Mouse (Mus musculus): Measurements from ENCODE around the gene Adrm1. TPM values are rescaled to one million over a fixed set of nuclear protein-coding genes. Genes with fewer than 3 reads are reported as not detected.

Adrm1 gene
- polyA plus RNA-seq, 1 experiment from 2014 or later: 134 TPM

DNA sequence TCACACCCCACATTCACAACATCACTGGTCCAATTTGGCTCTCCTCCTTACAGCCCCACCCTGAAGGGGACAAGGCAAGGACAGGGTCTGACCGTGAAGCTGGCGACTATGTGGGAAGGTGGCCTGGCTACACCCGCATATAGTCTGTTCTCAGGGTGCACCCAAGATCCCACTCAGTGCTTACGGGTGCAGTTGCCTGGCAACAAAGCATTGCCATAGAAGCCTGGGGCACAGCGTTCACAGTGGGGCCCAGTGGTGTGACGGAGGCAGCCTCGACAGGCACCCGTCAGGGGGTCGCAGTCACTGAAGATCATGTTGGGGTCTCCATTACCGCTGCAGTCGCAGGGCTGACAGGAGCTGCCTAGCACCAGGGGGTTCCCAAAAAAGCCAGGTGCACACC lies 16.1 kb downstream of the Adrm1 start:
- H3K9ac ChIP-seq (replicated peaks; ENCODE audit: low read depth, low read length): no peak overlapping the region

DNA sequence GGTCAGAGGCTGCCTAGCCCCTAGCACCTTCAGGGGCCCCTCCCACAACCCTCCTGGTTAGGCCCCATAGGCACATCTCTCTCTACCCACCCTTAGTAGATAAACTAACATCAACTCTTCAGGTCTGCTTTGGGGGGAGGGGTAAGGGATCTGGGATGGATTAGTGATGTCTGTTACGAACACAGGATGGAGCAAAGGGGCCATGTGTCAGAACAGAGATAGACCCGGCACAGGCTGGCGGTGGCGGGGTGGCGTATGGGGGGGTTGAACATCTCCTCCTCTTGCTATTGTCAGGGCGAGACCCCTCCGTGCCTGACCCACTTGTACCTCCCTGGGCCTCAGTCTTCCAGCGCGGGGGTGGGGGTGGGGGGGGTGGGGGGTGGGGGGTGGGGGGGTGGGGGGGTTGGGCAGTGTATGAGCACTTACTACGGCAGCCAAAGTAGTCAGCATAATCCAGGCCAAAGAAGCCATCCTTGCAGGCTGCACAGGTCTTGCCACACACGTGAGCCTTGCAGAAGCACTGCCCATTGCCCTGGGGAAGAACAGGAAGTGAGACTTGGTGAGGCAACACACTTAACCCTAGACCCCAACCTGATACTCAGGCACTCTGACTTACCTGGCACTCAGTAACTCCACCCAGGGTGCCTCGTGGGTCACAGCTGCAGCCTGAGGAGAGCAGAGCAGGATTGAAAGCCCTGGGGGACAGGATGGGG lies 25.5 kb downstream of the Adrm1 start:
- Histone ChIP-seq H3K4me1 (ENCODE audit: control insufficient read depth, insufficient read depth, low read length) (no peaks in the 10 kb centered on the region), H3K4me2 (replicated peaks; ENCODE audit: low read depth, low read length) (no peak overlapping the region), H3K4me3 (ENCODE audit: low read depth, low read length) (no peak overlapping the region), H3K27me3 (ENCODE audit: control insufficient read depth, insufficient read depth, low read length) (no peaks in the 10 kb centered on the region), H3K27ac (ENCODE audit: low read length) (no peak overlapping the region), H3K9ac (replicated peaks; ENCODE audit: low read depth, low read length) (no peak overlapping the region), H3K36me3 (ENCODE audit: control insufficient read depth, insufficient read depth, low read length) (peaks cover 14% of the 10 kb centered on the region), H3K9me3 (ENCODE audit: control insufficient read depth, low read depth, low read length) (no peaks in the 10 kb centered on the region)
- WGBS: 79% methylated on average over 10 of the region's 12 CpGs
- no peak for ATAC-seq (ENCODE audit: insufficient number of reproducible peaks, insufficient read depth, low FRiP score, low read depth)

More for the DNA sequence above, 16.1 kb downstream of the Adrm1 start:
- ATAC-seq (ENCODE audit: insufficient number of reproducible peaks, insufficient read depth, low FRiP score, low read depth): no peak
- peaks cover 7% of the 10 kb centered on the region for H3K36me3 ChIP-seq (ENCODE audit: control insufficient read depth, insufficient read depth, low read length)
- H3K4me1 ChIP-seq (ENCODE audit: control insufficient read depth, insufficient read depth, low read length): no peaks in the 10 kb centered on the region
- WGBS: 90% methylated on average over 11 of the region's 11 CpGs
- no peak overlapping the region for H3K4me3 ChIP-seq (ENCODE audit: low read depth, low read length)
- no peaks in the 10 kb centered on the region for H3K27me3 ChIP-seq (ENCODE audit: control insufficient read depth, insufficient read depth, low read length)
- H3K9me3 ChIP-seq (ENCODE audit: control insufficient read depth, low read depth, low read length): no peaks in the 10 kb centered on the region
- H3K27ac ChIP-seq (ENCODE audit: low read length): no peak overlapping the region
- H3K4me2 ChIP-seq (replicated peaks; ENCODE audit: low read depth, low read length): no peak overlapping the region

DNA sequence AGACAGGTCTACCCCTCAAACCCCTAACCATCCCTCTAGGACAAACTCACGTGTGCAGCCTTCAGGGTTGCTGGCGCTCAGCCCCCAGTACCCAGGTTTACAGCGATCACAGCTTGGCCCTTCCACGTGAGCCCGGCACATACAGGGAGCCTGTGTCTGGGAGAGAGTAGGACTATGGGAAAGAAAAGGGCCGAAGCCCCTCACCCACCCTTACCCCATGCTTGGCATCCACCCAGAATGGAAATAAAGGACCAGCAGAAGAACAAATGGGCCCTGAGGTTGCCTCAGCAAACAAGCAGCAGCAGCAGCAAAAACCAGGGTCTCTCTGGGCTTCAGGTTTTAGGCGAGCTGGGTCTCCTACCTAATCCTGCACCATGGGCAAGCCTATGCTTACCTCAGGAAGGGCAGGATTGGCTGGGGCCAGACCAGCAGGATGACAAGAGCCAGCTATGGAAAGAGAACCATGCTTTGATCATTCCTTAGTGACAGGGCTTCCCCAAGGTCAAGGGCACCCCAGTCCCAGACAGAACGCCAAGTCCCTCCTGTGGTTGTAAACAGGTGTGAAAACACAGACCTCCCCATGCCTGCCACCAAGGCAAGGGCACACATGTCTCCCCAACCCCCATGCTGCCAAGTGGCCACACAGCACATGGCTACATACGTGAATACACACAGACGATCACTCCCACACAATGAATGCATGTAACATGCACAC lies 26.2 kb downstream of the Adrm1 start:
- ATAC-seq (ENCODE audit: insufficient number of reproducible peaks, insufficient read depth, low FRiP score, low read depth): no peak
- Histone ChIP-seq H3K9ac (replicated peaks; ENCODE audit: low read depth, low read length) (no peak overlapping the region), H3K4me1 (ENCODE audit: control insufficient read depth, insufficient read depth, low read length) (no peaks in the 10 kb centered on the region), H3K36me3 (ENCODE audit: control insufficient read depth, insufficient read depth, low read length) (peaks cover 12% of the 10 kb centered on the region), H3K27me3 (ENCODE audit: control insufficient read depth, insufficient read depth, low read length) (no peaks in the 10 kb centered on the region), H3K4me2 (replicated peaks; ENCODE audit: low read depth, low read length) (no peak overlapping the region), H3K9me3 (ENCODE audit: control insufficient read depth, low read depth, low read length) (no peaks in the 10 kb centered on the region), H3K4me3 (ENCODE audit: low read depth, low read length) (no peak overlapping the region), H3K27ac (ENCODE audit: low read length) (no peak overlapping the region)
- 89% methylated on average over 10 of the region's 10 CpGs for WGBS

DNA sequence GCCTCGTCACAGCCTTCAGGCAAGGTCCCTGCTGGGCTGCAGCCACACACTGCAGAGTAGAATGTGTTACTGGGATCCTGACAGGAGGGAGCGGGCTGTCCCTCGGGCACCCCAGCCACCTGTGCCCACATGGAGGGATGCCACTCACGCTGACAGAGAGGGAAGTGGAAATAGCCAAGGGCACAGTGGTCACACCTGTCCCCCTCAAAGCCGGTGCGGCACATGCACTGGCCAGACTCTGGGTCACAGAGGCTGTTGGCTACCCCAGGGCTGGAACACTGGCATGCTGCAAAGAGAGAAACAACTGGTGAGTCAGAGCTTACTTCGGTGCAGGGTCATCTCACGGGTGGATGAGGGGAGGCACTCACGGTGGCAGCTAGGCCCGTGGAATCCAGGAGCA lies 27.5 kb downstream of the Adrm1 start:
- Histone ChIP-seq H3K4me1 (ENCODE audit: control insufficient read depth, insufficient read depth, low read length) (no peaks in the 10 kb centered on the region), H3K9ac (replicated peaks; ENCODE audit: low read depth, low read length) (no peak overlapping the region), H3K4me2 (replicated peaks; ENCODE audit: low read depth, low read length) (no peak overlapping the region), H3K27me3 (ENCODE audit: control insufficient read depth, insufficient read depth, low read length) (no peaks in the 10 kb centered on the region), H3K36me3 (ENCODE audit: control insufficient read depth, insufficient read depth, low read length) (peaks cover 6% of the 10 kb centered on the region), H3K4me3 (ENCODE audit: low read depth, low read length) (no peak overlapping the region), H3K9me3 (ENCODE audit: control insufficient read depth, low read depth, low read length) (no peaks in the 10 kb centered on the region), H3K27ac (ENCODE audit: low read length) (no peak overlapping the region)
- no peak for ATAC-seq (ENCODE audit: insufficient number of reproducible peaks, insufficient read depth, low FRiP score, low read depth)
- WGBS: 95% methylated on average over 10 of the region's 10 CpGs

DNA sequence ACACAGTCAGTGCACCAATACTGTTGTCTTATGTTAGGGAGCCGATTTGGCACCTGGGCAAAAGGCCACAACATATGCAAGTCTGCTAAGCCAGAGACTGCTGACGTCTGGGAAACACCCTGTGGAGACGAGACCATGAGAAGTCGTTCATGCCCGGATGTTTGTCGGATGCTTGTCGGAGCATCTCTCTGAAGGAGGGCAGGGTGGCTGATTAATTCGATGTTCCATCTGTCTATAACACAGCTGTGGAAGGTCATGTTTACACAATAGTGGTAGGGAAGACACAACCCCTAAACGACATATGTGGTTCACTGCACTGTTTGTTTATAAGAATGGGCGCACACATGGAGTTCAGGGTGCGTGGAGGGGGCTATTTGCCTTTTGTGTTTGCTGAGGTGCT lies 29.4 kb downstream of the Adrm1 start:
- peaks cover 3% of the 10 kb centered on the region for H3K36me3 ChIP-seq (ENCODE audit: control insufficient read depth, insufficient read depth, low read length)
- H3K27me3 ChIP-seq (ENCODE audit: control insufficient read depth, insufficient read depth, low read length): no peaks in the 10 kb centered on the region
- no peaks in the 10 kb centered on the region for H3K4me1 ChIP-seq (ENCODE audit: control insufficient read depth, insufficient read depth, low read length)
- H3K4me2 ChIP-seq (replicated peaks; ENCODE audit: low read depth, low read length): no peak overlapping the region
- 45% methylated on average over 11 of the region's 11 CpGs for WGBS
- no peak overlapping the region for H3K9ac ChIP-seq (replicated peaks; ENCODE audit: low read depth, low read length)
- no peak for ATAC-seq (ENCODE audit: insufficient number of reproducible peaks, insufficient read depth, low FRiP score, low read depth)
- no peak overlapping the region for H3K27ac ChIP-seq (ENCODE audit: low read length)
- no peak overlapping the region for H3K4me3 ChIP-seq (ENCODE audit: low read depth, low read length)
- no peaks in the 10 kb centered on the region for H3K9me3 ChIP-seq (ENCODE audit: control insufficient read depth, low read depth, low read length)

DNA sequence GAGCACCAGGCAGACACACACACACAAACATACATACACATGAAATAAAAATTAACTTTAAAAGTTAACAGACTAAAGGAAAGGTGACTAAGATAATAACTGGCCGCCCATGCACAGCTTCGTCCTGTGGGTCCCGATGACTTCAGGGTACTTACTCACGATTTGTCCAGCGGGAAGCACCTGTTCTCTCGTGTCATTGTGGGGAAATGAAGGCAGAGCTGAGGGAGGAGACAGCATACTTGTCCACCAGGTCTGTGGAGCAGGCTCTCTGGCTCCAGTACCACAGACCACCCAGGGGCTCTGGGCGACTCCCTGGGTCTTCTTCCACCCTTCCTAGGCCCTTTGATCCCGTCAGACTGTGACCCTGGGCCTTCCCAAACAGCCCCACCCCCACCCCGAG lies 30.0 kb downstream of the Adrm1 start:
- H3K27ac ChIP-seq (ENCODE audit: low read length): no peak overlapping the region
- H3K4me3 ChIP-seq (ENCODE audit: low read depth, low read length): no peak overlapping the region
- H3K36me3 ChIP-seq (ENCODE audit: control insufficient read depth, insufficient read depth, low read length): peaks cover 6% of the 10 kb centered on the region
- H3K4me2 ChIP-seq (replicated peaks; ENCODE audit: low read depth, low read length): no peak overlapping the region
- H3K9me3 ChIP-seq (ENCODE audit: control insufficient read depth, low read depth, low read length): no peaks in the 10 kb centered on the region
- no peak for ATAC-seq (ENCODE audit: insufficient number of reproducible peaks, insufficient read depth, low FRiP score, low read depth)
- no peak overlapping the region for H3K9ac ChIP-seq (replicated peaks; ENCODE audit: low read depth, low read length)
- WGBS: 68% methylated on average over 9 of the region's 9 CpGs
- H3K27me3 ChIP-seq (ENCODE audit: control insufficient read depth, insufficient read depth, low read length): no peaks in the 10 kb centered on the region
- no peaks in the 10 kb centered on the region for H3K4me1 ChIP-seq (ENCODE audit: control insufficient read depth, insufficient read depth, low read length)

DNA sequence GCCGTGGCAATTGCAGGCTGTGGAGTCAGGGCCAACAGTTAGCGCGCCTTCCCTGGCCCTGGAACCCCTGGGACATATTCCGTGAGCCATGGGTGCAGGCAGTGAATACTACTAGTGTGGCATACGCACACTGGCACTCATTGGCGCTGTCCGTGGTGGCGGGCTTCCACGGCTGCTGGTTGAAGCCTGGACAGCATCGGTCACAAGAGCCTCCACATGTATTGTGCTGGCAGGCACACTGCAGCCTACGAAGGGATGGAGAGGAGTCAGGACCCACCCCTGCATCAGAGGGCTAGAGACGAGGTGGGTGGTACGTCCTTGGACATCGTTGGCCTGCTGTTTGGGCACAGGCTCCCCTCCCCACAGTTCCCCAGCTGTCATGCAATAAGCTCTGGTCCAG lies 31.0 kb downstream of the Adrm1 start:
- Histone ChIP-seq H3K27me3 (ENCODE audit: control insufficient read depth, insufficient read depth, low read length) (no peaks in the 10 kb centered on the region), H3K9ac (replicated peaks; ENCODE audit: low read depth, low read length) (no peak overlapping the region), H3K36me3 (ENCODE audit: control insufficient read depth, insufficient read depth, low read length) (peaks cover 6% of the 10 kb centered on the region), H3K9me3 (ENCODE audit: control insufficient read depth, low read depth, low read length) (no peaks in the 10 kb centered on the region), H3K4me1 (ENCODE audit: control insufficient read depth, insufficient read depth, low read length) (no peaks in the 10 kb centered on the region), H3K4me3 (ENCODE audit: low read depth, low read length) (no peak overlapping the region), H3K4me2 (replicated peaks; ENCODE audit: low read depth, low read length) (no peak overlapping the region), H3K27ac (ENCODE audit: low read length) (no peak overlapping the region)
- no peak for ATAC-seq (ENCODE audit: insufficient number of reproducible peaks, insufficient read depth, low FRiP score, low read depth)
- 91% methylated on average over 14 of the region's 14 CpGs for WGBS

DNA sequence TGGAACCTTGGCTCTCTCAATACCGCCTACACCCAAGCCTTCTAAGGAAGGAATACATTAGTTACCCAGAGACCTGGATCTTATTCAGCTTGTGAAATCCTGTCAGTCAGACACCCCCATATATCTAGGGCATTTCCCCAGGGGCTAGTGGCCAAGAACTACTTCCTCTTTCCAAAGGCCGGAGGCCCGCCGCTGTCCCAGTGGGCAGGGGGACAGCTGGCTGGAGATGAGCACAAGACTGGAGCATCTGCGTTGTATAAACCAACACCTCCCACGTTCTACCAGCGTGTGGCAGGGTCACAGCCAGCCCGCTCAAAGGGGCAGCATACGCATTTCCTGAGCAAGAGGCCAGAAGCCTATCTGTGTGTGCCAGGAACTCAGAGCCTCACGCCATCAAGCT lies 31.5 kb downstream of the Adrm1 start:
- H3K27ac ChIP-seq (ENCODE audit: low read length): no peak overlapping the region
- H3K4me2 ChIP-seq (replicated peaks; ENCODE audit: low read depth, low read length): no peak overlapping the region
- peaks cover 6% of the 10 kb centered on the region for H3K36me3 ChIP-seq (ENCODE audit: control insufficient read depth, insufficient read depth, low read length)
- no peak overlapping the region for H3K9ac ChIP-seq (replicated peaks; ENCODE audit: low read depth, low read length)
- WGBS: 84% methylated on average over 10 of the region's 10 CpGs
- H3K27me3 ChIP-seq (ENCODE audit: control insufficient read depth, insufficient read depth, low read length): no peaks in the 10 kb centered on the region
- no peaks in the 10 kb centered on the region for H3K4me1 ChIP-seq (ENCODE audit: control insufficient read depth, insufficient read depth, low read length)
- no peak overlapping the region for H3K4me3 ChIP-seq (ENCODE audit: low read depth, low read length)
- H3K9me3 ChIP-seq (ENCODE audit: control insufficient read depth, low read depth, low read length): no peaks in the 10 kb centered on the region
- ATAC-seq (ENCODE audit: insufficient number of reproducible peaks, insufficient read depth, low FRiP score, low read depth): no peak

Measured in stomach, embryonic 14.5 days (tissue).